Mouse (Mus musculus) testis, adult 2 months (tissue): ENCODE results near the gene Htatip2.

Experiments
- CTCF ChIP-seq: fragments of 200-500 bp; IDR thresholded peaks from 2 replicates; pipeline ENCODE4 v1.5.1; 2012; ENCODE audit warnings: low read depth, mild to moderate bottlenecking, inconsistent platforms, low read length, moderate library complexity; ENCODE audit not compliant: control insufficient read depth, insufficient read depth, insufficient replicate concordance
- POLR2A ChIP-seq: fragments of 200-500 bp; IDR thresholded peaks from 2 replicates; pipeline ENCODE4 v1.6.1; 2012; ENCODE audit warnings: low read depth, mild to moderate bottlenecking, inconsistent platforms, low read length, moderate library complexity; ENCODE audit not compliant: control insufficient read depth

DNA sequence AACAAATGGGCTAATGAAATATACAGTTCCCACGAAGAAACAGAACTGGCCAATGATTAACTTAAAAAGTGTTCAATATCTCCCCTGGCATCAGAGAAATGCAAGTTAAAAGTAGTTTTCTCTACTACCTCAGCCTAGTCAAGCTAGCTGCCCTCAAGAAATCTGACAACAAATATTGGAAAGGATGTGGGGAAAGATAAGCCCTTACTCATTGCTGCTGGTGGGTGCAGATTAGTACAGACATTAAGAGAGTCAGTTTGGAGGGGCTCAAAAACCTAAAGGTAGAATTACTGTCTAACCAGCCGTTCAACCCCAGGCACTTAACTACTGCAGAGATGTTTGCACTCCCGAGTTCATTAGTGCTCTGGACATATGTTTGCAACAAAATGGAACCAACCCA, 46.7 kb downstream of the Htatip2 start:
- TF ChIP-seq CTCF (no peak), POLR2A (no peak)
